Mouse (Mus musculus): ENCODE data around the gene Entpd7. TPM values are rescaled to one million over a fixed set of nuclear protein-coding genes. Genes with fewer than 3 reads are reported as not detected.

Gene Entpd7
- polyA plus RNA-seq, 1 experiment from 2014 or later: 12.3 TPM

- 94% methylated on average over 2 of the region's 2 CpGs for WGBS
- Histone ChIP-seq H3K27ac (replicated peaks; ENCODE audit: low read depth, low read length) (no peak overlapping the region), H3K4me3 (ENCODE audit: low read depth, low read length) (no peak overlapping the region), H3K9me3 (ENCODE audit: control insufficient read depth, low read length) (no peaks in the 10 kb centered on the region), H3K9ac (ENCODE audit: low read depth, low read length) (no peak overlapping the region), H3K36me3 (ENCODE audit: control insufficient read depth, insufficient read depth, low read length) (peaks cover 57% of the 10 kb centered on the region), H3K4me2 (ENCODE audit: low read depth, low read length) (no peak overlapping the region), H3K4me1 (ENCODE audit: control insufficient read depth, insufficient read depth, low read length) (peaks cover 4% of the 10 kb centered on the region; the same call in 1 of the 2 replicates), H3K27me3 (replicated peaks; ENCODE audit: control insufficient read depth, insufficient read depth, low read length) (no peaks in the 10 kb centered on the region)
- DNase-seq (ENCODE audit: low spot score) (no peak), ATAC-seq (ENCODE audit: low read depth) (no peak)
These were observed 60.5 kb downstream of the Entpd7 start for GRCm38 (mm10) chr19:43750008-43750407.

- WGBS: under 1% methylated on average over 35 of the region's 62 CpGs
- Histone ChIP-seq H3K9ac (ENCODE audit: low read depth, low read length) (peak within 1 kb of the TSS; percentile 75), H3K4me1 (ENCODE audit: control insufficient read depth, insufficient read depth, low read length) (peaks cover 4% of the 10 kb centered on the region; the same call in 1 of the 2 replicates), H3K4me2 (ENCODE audit: low read depth, low read length) (peak within 1 kb of the TSS; percentile 68), H3K36me3 (ENCODE audit: control insufficient read depth, insufficient read depth, low read length) (peaks cover 30% of the 10 kb centered on the region), H3K9me3 (ENCODE audit: control insufficient read depth, low read length) (no peaks in the 10 kb centered on the region), H3K27ac (replicated peaks; ENCODE audit: low read depth, low read length) (peak within 1 kb of the TSS; percentile 94), H3K4me3 (ENCODE audit: low read depth, low read length) (peak within 1 kb of the TSS; percentile 75), H3K27me3 (replicated peaks; ENCODE audit: control insufficient read depth, insufficient read depth, low read length) (no peaks in the 10 kb centered on the region)
- DNase-seq (ENCODE audit: low spot score) (peak; percentile 98), ATAC-seq (ENCODE audit: low read depth) (peak; percentile 94)
These were observed 63.2 kb downstream of the Entpd7 start, which contains the start of the genes Cutc and Cox15 for GRCm38 (mm10) chr19:43752489-43753225. TSS of gene Cutc (plus strand) at chr19:43752996. TSS of gene Cox15 (minus strand) at chr19:43753000.

GRCm38 (mm10) chr19:43753226-43753835 is 63.9 kb downstream of the Entpd7 start:
- peak; percentile 89 for DNase-seq (ENCODE audit: low spot score)
- peak; percentile 90 for ATAC-seq (ENCODE audit: low read depth)
- WGBS: 1% methylated on average over 19 of the region's 24 CpGs

GRCm38 (mm10) chr19:43754237-43754636 is 64.8 kb downstream of the Entpd7 start:
- H3K27ac ChIP-seq (replicated peaks; ENCODE audit: low read depth, low read length): no peak overlapping the region
- no peaks in the 10 kb centered on the region for H3K9me3 ChIP-seq (ENCODE audit: control insufficient read depth, low read length)
- ATAC-seq (ENCODE audit: low read depth): no peak
- no peaks in the 10 kb centered on the region for H3K27me3 ChIP-seq (replicated peaks; ENCODE audit: control insufficient read depth, insufficient read depth, low read length)
- H3K4me1 ChIP-seq (ENCODE audit: control insufficient read depth, insufficient read depth, low read length): peaks cover 4% of the 10 kb centered on the region; the same call in 1 of the 2 replicates
- no peak for DNase-seq (ENCODE audit: low spot score)
- no peak overlapping the region for H3K4me2 ChIP-seq (ENCODE audit: low read depth, low read length)
- H3K4me3 ChIP-seq (ENCODE audit: low read depth, low read length): no peak overlapping the region
- 71% methylated on average over 2 of the region's 2 CpGs for WGBS
- no peak overlapping the region for H3K9ac ChIP-seq (ENCODE audit: low read depth, low read length)
- peaks cover 15% of the 10 kb centered on the region; the same call in 1 of the 2 replicates for H3K36me3 ChIP-seq (ENCODE audit: control insufficient read depth, insufficient read depth, low read length)

More at GRCm38 (mm10) chr19:43753226-43753835, 63.9 kb downstream of the Entpd7 start:
- H3K4me1 ChIP-seq (ENCODE audit: control insufficient read depth, insufficient read depth, low read length): peaks cover 4% of the 10 kb centered on the region; the same call in 1 of the 2 replicates
- H3K4me2 ChIP-seq (ENCODE audit: low read depth, low read length): peak overlapping the region; percentile 68
- peaks cover 24% of the 10 kb centered on the region for H3K36me3 ChIP-seq (ENCODE audit: control insufficient read depth, insufficient read depth, low read length)
- no peaks in the 10 kb centered on the region for H3K27me3 ChIP-seq (replicated peaks; ENCODE audit: control insufficient read depth, insufficient read depth, low read length)
- H3K27ac ChIP-seq (replicated peaks; ENCODE audit: low read depth, low read length): peak overlapping the region; percentile 94
- H3K9ac ChIP-seq (ENCODE audit: low read depth, low read length): peak overlapping the region; percentile 75
- peak overlapping the region; percentile 75 for H3K4me3 ChIP-seq (ENCODE audit: low read depth, low read length)
- no peaks in the 10 kb centered on the region for H3K9me3 ChIP-seq (ENCODE audit: control insufficient read depth, low read length)

DNA sequence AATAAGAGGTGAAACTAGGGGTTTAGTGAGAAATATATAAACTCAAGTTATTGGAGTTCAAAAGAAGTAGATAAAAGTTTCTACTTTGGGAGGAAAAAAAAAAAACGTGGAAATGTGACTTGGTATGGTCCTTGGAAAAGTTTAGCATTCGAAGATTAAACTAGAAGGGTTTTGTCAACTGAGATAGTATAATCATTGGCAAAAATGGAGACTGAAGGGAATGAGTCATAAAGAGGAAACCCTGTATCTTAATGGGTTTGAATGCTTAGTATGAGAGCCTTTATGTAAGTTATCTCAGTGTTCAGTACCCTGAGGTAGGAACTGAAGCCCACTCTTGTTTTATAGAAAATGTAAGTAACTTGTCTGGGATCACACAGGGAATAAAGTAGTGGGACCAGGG is 65.4 kb downstream of the Entpd7 start:
- Histone ChIP-seq H3K36me3 (ENCODE audit: control insufficient read depth, insufficient read depth, low read length) (peaks cover 10% of the 10 kb centered on the region; the same call in 1 of the 2 replicates), H3K9me3 (ENCODE audit: control insufficient read depth, low read length) (no peaks in the 10 kb centered on the region), H3K9ac (ENCODE audit: low read depth, low read length) (no peak overlapping the region), H3K4me3 (ENCODE audit: low read depth, low read length) (no peak overlapping the region), H3K27ac (replicated peaks; ENCODE audit: low read depth, low read length) (no peak overlapping the region), H3K4me1 (ENCODE audit: control insufficient read depth, insufficient read depth, low read length) (peaks cover 4% of the 10 kb centered on the region; the same call in 1 of the 2 replicates), H3K27me3 (replicated peaks; ENCODE audit: control insufficient read depth, insufficient read depth, low read length) (no peaks in the 10 kb centered on the region), H3K4me2 (ENCODE audit: low read depth, low read length) (no peak overlapping the region)
- WGBS: 68% methylated on average over 2 of the region's 2 CpGs
- DNase-seq (ENCODE audit: low spot score) (no peak), ATAC-seq (ENCODE audit: low read depth) (no peak)

DNA sequence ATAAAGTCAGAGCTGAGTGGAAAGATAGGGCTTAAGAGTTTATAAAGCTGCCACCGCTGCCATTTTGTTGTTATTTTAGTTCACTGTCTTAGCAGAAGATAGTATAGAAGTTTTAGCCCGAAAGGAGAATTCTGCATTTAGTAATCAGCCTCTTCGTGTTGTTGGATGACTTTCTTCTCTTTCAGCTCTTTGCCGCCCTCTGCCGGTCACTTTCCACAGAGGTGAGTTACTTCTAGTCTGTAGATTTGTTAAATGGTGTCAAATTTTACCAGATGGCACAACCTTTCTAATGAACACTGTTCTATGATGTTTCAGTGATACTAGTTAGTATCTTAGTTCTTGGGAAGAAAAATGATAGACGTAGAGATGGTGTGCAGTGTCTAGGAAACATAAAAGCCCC is 71.0 kb downstream of the Entpd7 start:
- 24% methylated on average over 6 of the region's 6 CpGs for WGBS

DNA sequence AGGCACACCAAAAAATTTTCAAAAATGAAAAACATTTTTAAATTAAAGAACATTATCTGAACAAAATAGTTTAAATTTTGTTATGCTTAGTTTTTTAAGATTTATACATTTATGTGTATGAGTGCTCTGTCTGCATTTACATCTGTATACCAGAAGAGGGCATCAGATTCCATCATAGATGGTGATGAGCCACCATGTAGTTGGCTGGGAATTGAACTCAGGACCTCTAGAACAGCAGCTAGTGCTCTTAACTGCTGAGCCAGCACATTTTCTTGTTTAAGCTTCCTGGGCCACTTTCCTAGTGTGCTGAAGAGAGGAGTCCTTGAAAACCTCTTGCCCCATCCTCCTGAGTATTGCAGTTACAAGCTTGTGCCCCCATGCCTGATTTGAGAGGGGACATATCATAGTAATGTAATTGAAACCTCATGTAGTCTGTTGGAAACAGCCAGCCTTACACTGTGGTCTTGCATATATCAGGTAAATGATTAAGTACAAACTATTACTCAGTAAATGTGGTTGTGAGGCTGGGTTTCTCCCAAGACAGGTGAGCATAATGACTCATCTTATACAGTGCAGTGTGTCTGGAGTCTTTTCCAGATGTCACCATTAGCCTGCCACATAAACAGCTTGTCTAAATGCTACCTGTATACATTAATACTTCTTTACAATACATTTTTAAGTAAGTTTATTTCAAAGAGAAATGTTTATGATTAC is 72.2 kb downstream of the Entpd7 start:
- Histone ChIP-seq H3K27me3 (replicated peaks; ENCODE audit: control insufficient read depth, insufficient read depth, low read length) (no peaks in the 10 kb centered on the region), H3K9me3 (ENCODE audit: control insufficient read depth, low read length) (no peaks in the 10 kb centered on the region), H3K9ac (ENCODE audit: low read depth, low read length) (no peak overlapping the region), H3K36me3 (ENCODE audit: control insufficient read depth, insufficient read depth, low read length) (no peaks in the 10 kb centered on the region), H3K27ac (replicated peaks; ENCODE audit: low read depth, low read length) (no peak overlapping the region), H3K4me2 (ENCODE audit: low read depth, low read length) (no peak overlapping the region), H3K4me1 (ENCODE audit: control insufficient read depth, insufficient read depth, low read length) (no peaks in the 10 kb centered on the region), H3K4me3 (ENCODE audit: low read depth, low read length) (no peak overlapping the region)
- DNase-seq (ENCODE audit: low spot score) (no peak), ATAC-seq (ENCODE audit: low read depth) (no peak)

More for the DNA sequence above, 71.0 kb downstream of the Entpd7 start:
- Histone ChIP-seq H3K4me2 (ENCODE audit: low read depth, low read length) (no peak overlapping the region), H3K9me3 (ENCODE audit: control insufficient read depth, low read length) (no peaks in the 10 kb centered on the region), H3K36me3 (ENCODE audit: control insufficient read depth, insufficient read depth, low read length) (no peaks in the 10 kb centered on the region), H3K9ac (ENCODE audit: low read depth, low read length) (no peak overlapping the region), H3K27me3 (replicated peaks; ENCODE audit: control insufficient read depth, insufficient read depth, low read length) (no peaks in the 10 kb centered on the region), H3K4me1 (ENCODE audit: control insufficient read depth, insufficient read depth, low read length) (no peaks in the 10 kb centered on the region), H3K4me3 (ENCODE audit: low read depth, low read length) (no peak overlapping the region), H3K27ac (replicated peaks; ENCODE audit: low read depth, low read length) (no peak overlapping the region)
- DNase-seq (ENCODE audit: low spot score) (peak; percentile 72), ATAC-seq (ENCODE audit: low read depth) (no peak)

GRCm38 (mm10) chr19:43762410-43762809 is 72.9 kb downstream of the Entpd7 start:
- no peaks in the 10 kb centered on the region for H3K27me3 ChIP-seq (replicated peaks; ENCODE audit: control insufficient read depth, insufficient read depth, low read length)
- no peak overlapping the region for H3K27ac ChIP-seq (replicated peaks; ENCODE audit: low read depth, low read length)
- DNase-seq (ENCODE audit: low spot score): no peak
- no peaks in the 10 kb centered on the region for H3K9me3 ChIP-seq (ENCODE audit: control insufficient read depth, low read length)
- no peak overlapping the region for H3K4me3 ChIP-seq (ENCODE audit: low read depth, low read length)
- no peak overlapping the region for H3K9ac ChIP-seq (ENCODE audit: low read depth, low read length)
- H3K4me1 ChIP-seq (ENCODE audit: control insufficient read depth, insufficient read depth, low read length): no peaks in the 10 kb centered on the region
- WGBS: 73% methylated on average over 2 of the region's 2 CpGs
- ATAC-seq (ENCODE audit: low read depth): no peak
- no peak overlapping the region for H3K4me2 ChIP-seq (ENCODE audit: low read depth, low read length)
- no peaks in the 10 kb centered on the region for H3K36me3 ChIP-seq (ENCODE audit: control insufficient read depth, insufficient read depth, low read length)
